Mouse (Mus musculus) erythroblast, embryonic 14.5 days (primary cell): ENCODE results near the gene Lrrc9. TPM values are rescaled to one million over a fixed set of nuclear protein-coding genes. Genes with fewer than 3 reads are reported as not detected.

Source experiments
- H3K27me3 ChIP-seq: 2 replicates; pipeline ENCODE4 v1.6.1; 2012; ENCODE audit warnings: inconsistent platforms; ENCODE audit not compliant: control insufficient read depth
- H3K36me3 ChIP-seq: 2 replicates; pipeline ENCODE4 v1.6.1; 2012; ENCODE audit warnings: mild to moderate bottlenecking, inconsistent platforms; ENCODE audit not compliant: control insufficient read depth
- H3K4me1 ChIP-seq: 2 replicates; pipeline ENCODE4 v1.6.1; 2012; ENCODE audit warnings: inconsistent platforms; ENCODE audit not compliant: control insufficient read depth
- H3K4me3 ChIP-seq: replicated peaks from 2 replicates; pipeline ENCODE3; 2012; ENCODE audit warnings: moderate library complexity, mild to moderate bottlenecking, inconsistent platforms
- H3K9me3 ChIP-seq: 2 replicates; pipeline ENCODE4 v1.6.1; 2012; ENCODE audit warnings: low read length, inconsistent platforms, mixed read lengths; ENCODE audit not compliant: control insufficient read depth
- GATA1 ChIP-seq: IDR thresholded peaks from 2 replicates; pipeline ENCODE4 v1.6.1; 2012; ENCODE audit warnings: low read length, inconsistent platforms, mixed read lengths
- TAL1 ChIP-seq: IDR thresholded peaks from 3 replicates; pipeline ENCODE4 v1.6.1; 2012; ENCODE audit warnings: low read length, inconsistent platforms, mixed read lengths
- polyA plus RNA-seq: library from polyadenylated mRNA; stranded (reverse); fragments of >175 nt; gene quantifications from 2 replicates; pipeline ENCODE4 v1.2.3, GENCODE M21; 2012

The Lrrc9 gene
- polyA plus RNA-seq, 1 experiment, result not detected

- Histone ChIP-seq H3K4me1 (no peaks in the 10 kb centered on the region), H3K27me3 (no peaks in the 10 kb centered on the region), H3K4me3 (no peak overlapping the region), H3K36me3 (no peaks in the 10 kb centered on the region), H3K9me3 (no peaks in the 10 kb centered on the region)
- TF ChIP-seq TAL1 (no peak), GATA1 (no peak)
Measured at GRCm38 (mm10) chr12:72427722-72428126, 13.9 kb upstream of the Lrrc9 start.

GRCm38 (mm10) chr12:72432209-72432608, 9.5 kb upstream of the Lrrc9 start:
- Histone ChIP-seq H3K36me3 (no peaks in the 10 kb centered on the region), H3K27me3 (no peaks in the 10 kb centered on the region), H3K9me3 (no peaks in the 10 kb centered on the region), H3K4me3 (no peak overlapping the region), H3K4me1 (no peaks in the 10 kb centered on the region)
- TF ChIP-seq TAL1 (no peak), GATA1 (no peak)

GRCm38 (mm10) chr12:72433241-72433865, 8.3 kb upstream of the Lrrc9 start:
- H3K36me3 ChIP-seq, result no peaks in the 10 kb centered on the region
- TF ChIP-seq GATA1 (no peak), TAL1 (no peak)
- no peaks in the 10 kb centered on the region for H3K4me1 ChIP-seq
- H3K9me3 ChIP-seq, result no peaks in the 10 kb centered on the region
- no peak overlapping the region for H3K4me3 ChIP-seq
- H3K27me3 ChIP-seq, result no peaks in the 10 kb centered on the region

GRCm38 (mm10) chr12:72437676-72438341, 3.9 kb upstream of the Lrrc9 start:
- no peaks in the 10 kb centered on the region for H3K36me3 ChIP-seq
- no peaks in the 10 kb centered on the region for H3K9me3 ChIP-seq
- no peak overlapping the region for H3K4me3 ChIP-seq
- no peaks in the 10 kb centered on the region for H3K4me1 ChIP-seq
- H3K27me3 ChIP-seq, result peaks cover 8% of the 10 kb centered on the region
- TF ChIP-seq TAL1, result no peak

GRCm38 (mm10) chr12:72438961-72439480, 2.6 kb upstream of the Lrrc9 start:
- TF ChIP-seq TAL1 (no peak), GATA1 (no peak)
- H3K4me3 ChIP-seq, result no peak overlapping the region
- peaks cover 8% of the 10 kb centered on the region for H3K27me3 ChIP-seq
- no peaks in the 10 kb centered on the region for H3K9me3 ChIP-seq
- H3K4me1 ChIP-seq, result no peaks in the 10 kb centered on the region
- H3K36me3 ChIP-seq, result no peaks in the 10 kb centered on the region

GRCm38 (mm10) chr12:72453941-72454340, 12.3 kb downstream of the Lrrc9 start:
- H3K9me3 ChIP-seq, result no peaks in the 10 kb centered on the region
- H3K4me1 ChIP-seq, result no peaks in the 10 kb centered on the region
- no peaks in the 10 kb centered on the region for H3K27me3 ChIP-seq
- H3K4me3 ChIP-seq, result no peak overlapping the region
- TF ChIP-seq GATA1 (no peak), TAL1 (no peak)
- H3K36me3 ChIP-seq, result no peaks in the 10 kb centered on the region

GRCm38 (mm10) chr12:72461191-72461893, 19.7 kb downstream of the Lrrc9 start:
- no peaks in the 10 kb centered on the region for H3K27me3 ChIP-seq
- TF ChIP-seq TAL1, result no peak
- TF ChIP-seq GATA1, result no peak
- H3K9me3 ChIP-seq, result no peaks in the 10 kb centered on the region
- H3K36me3 ChIP-seq, result no peaks in the 10 kb centered on the region
- H3K4me3 ChIP-seq, result no peak overlapping the region
- H3K4me1 ChIP-seq, result no peaks in the 10 kb centered on the region

- Histone ChIP-seq H3K27me3 (no peaks in the 10 kb centered on the region), H3K4me3 (no peak overlapping the region), H3K4me1 (no peaks in the 10 kb centered on the region), H3K9me3 (no peaks in the 10 kb centered on the region), H3K36me3 (no peaks in the 10 kb centered on the region)
- TF ChIP-seq GATA1 (no peak), TAL1 (no peak)
Measured at GRCm38 (mm10) chr12:72461894-72462530, 20.3 kb downstream of the Lrrc9 start.
